Mouse (Mus musculus) testis, adult 10 weeks (tissue): ENCODE measurements around the gene S100a9. TPM values are rescaled to one million over a fixed set of nuclear protein-coding genes. Genes with fewer than 3 reads are reported as not detected.

Experiments
- polyA plus RNA-seq: library from polyadenylated mRNA; stranded (reverse); fragments of 350-450 nt; fragmentation: Illumina TruSeq; extraction: RNeasy Lipid Tissue Mini Kit (QIAGEN cat#74804); gene quantifications from one replicate; pipeline ENCODE4 v1.2.3, GENCODE M21; 2014; ENCODE audit warnings: low read depth, low replicate concordance

The S100a9 gene
- polyA plus RNA-seq: not detected

GRCm38 (mm10) chr3:90695613-90696012 is at the start of gene S100a9:
Gene S100a9, minus strand, starts transcription at chr3:90695721.

GRCm38 (mm10) chr3:90726606-90727005 is 31.1 kb upstream of the S100a9 start, which contains the start of gene Pglyrp4:
Gene Pglyrp4, plus strand, starts transcription at chr3:90726906.

DNA sequence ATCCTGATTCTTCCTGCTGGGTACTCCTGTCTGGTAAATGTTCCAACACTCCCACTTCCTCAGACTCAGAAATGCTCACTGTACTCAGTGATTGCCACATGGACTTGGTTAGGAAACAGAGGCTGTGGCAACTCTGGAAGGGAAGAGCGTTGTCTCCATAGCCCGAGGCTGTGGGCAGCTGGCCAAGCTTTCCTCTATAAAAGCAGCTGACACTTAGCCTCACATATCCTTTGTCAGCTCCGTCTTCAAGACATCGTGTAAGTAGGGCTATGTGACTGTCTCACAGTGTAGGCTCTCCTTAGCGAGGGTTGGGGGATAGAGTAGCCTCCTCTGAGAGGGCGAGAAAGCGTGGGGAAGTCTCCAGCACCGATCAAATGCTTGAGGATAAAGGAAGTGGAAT is 26.7 kb downstream of the S100a9 start, which contains the start of gene S100a8:
Gene S100a8 (plus strand): TSS at position 133 of the 400 bp plus-strand sequence.

DNA sequence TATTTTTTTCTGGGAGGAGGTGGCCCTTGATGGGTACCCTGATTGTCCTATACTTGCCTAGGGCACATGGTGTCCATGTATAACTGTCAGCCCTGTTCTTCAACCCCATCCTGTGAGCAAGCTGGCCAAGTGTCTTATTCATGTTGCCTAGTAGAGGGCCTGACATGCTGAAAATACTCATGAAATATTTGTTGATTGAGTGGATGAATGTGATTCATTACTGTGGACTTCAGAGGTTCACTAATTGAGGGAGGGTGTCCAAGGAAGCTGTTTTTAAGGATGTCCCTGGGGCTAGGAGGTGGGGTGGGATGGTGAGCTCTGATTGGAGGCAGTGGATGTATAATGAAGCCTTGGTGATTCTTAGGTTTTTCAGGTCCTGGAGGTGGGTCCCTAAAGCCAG is 41.8 kb downstream of the S100a9 start, which contains the start of gene S100a7a:
Gene S100a7a (plus strand): TSS at position 301 of the 400 bp plus-strand sequence.

Other genes starting within 250 kb of the S100a9 start
- gene Npr1, start 229.9 kb downstream of the S100a9 start, polyA plus RNA-seq: 19.9 TPM
- gene Ilf2, start 219.6 kb downstream of the S100a9 start, polyA plus RNA-seq: 75.8 TPM
- 89.2 TPM for gene Snapin, start 204.7 kb downstream of the S100a9 start, polyA plus RNA-seq
- gene Chtop, start 186.2 kb downstream of the S100a9 start, polyA plus RNA-seq: 111 TPM
- 7.7 TPM for gene S100a1, start 181.3 kb downstream of the S100a9 start, polyA plus RNA-seq
- 1.6 TPM for gene S100a13, start 181.3 kb downstream of the S100a9 start, polyA plus RNA-seq
- gene S100a14, start 168.9 kb downstream of the S100a9 start, polyA plus RNA-seq: not detected
- gene S100a16, start 158.5 kb downstream of the S100a9 start, polyA plus RNA-seq: 1.8 TPM
- gene S100a3, start 135.1 kb downstream of the S100a9 start, polyA plus RNA-seq: not detected
- not detected for gene S100a2, start 105.5 kb downstream of the S100a9 start, polyA plus RNA-seq
- gene Gm42674, start 93.8 kb downstream of the S100a9 start, polyA plus RNA-seq: not detected
- 1.0 TPM for gene S100a4, start 92.0 kb downstream of the S100a9 start, polyA plus RNA-seq
- not detected for gene S100a5, start 87.2 kb downstream of the S100a9 start, polyA plus RNA-seq
- gene S100a6, start 82.8 kb downstream of the S100a9 start, polyA plus RNA-seq: 5.0 TPM
- not detected for gene S100a7a, start 41.7 kb downstream of the S100a9 start, polyA plus RNA-seq
- gene S100a8, start 26.7 kb downstream of the S100a9 start, polyA plus RNA-seq: not detected
- 1.5 TPM for gene Pglyrp4, start 31.2 kb upstream of the S100a9 start, polyA plus RNA-seq
- gene Gm5849, start 82.2 kb upstream of the S100a9 start, polyA plus RNA-seq: 1.4 TPM